ENCODE assay signal across 7 mouse cellular contexts in the genomic region with DNA sequence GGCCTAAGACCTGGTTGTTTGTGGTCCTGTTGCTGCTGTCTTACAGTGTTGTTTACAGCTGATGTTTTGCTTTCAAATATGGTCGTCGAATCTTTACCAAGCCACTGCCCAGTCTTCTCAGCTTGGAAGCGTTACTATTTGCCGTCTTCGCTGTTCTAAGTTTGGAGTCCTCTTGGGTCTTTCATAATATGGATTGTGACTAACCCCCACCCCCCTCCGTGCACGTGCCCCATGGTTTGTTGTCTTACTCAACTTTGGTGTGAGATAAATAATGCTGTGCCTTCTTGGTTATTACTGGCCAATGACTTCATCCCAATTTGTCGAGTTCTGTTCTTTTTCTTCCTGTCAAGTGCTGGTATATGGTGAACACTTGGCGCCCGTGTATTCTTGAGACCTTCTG. TPM values are rescaled to one million over a fixed set of nuclear protein-coding genes. Genes with fewer than 3 reads are reported as not detected.
DNase-seq lines count a peak whose midpoint lies in the region; ATAC-seq and TF ChIP-seq lines count a peak whose summit lies in the region.

No protein-coding gene starts in this region.

- ATAC-seq in forebrain, embryonic 16.5 days = no peak
- no peak for ATAC-seq in liver, embryonic 14.5 days (ENCODE audit: insufficient read depth)
- no peak for ATAC-seq in erythroid progenitor cell, adult 5-6 weeks (replicated peaks; ENCODE audit: low FRiP score, poor library complexity, severe bottlenecking)

- no peak overlapping the region for H3K9ac ChIP-seq in forebrain, embryonic 16.5 days (replicated peaks; ENCODE audit: low read depth, low read length)
- H3K9ac ChIP-seq in liver, embryonic 14.5 days (replicated peaks) = no peak overlapping the region

- H3K27me3 ChIP-seq in forebrain, embryonic 16.5 days (replicated peaks; ENCODE audit: control insufficient read depth, insufficient read depth, low read length) = no peaks in the 10 kb centered on the region
- no peaks in the 10 kb centered on the region for H3K27me3 ChIP-seq in liver, embryonic 14.5 days (ENCODE audit: control insufficient read depth, insufficient read depth, low read length)

- peak overlapping the region; percentile 69 for H3K4me2 ChIP-seq in forebrain, embryonic 16.5 days (ENCODE audit: low read length)
- peak overlapping the region; percentile 84 for H3K4me2 ChIP-seq in liver, embryonic 14.5 days (ENCODE audit: low read depth)

- H3K27ac ChIP-seq in forebrain, embryonic 16.5 days (ENCODE audit: low read length) = no peak overlapping the region
- no peak overlapping the region for H3K27ac ChIP-seq in liver, embryonic 14.5 days

- 85% methylated on average over 10 of the region's 10 CpGs for WGBS in forebrain, embryonic 16.5 days
- WGBS in liver, embryonic 14.5 days (ENCODE audit: insufficient replicate concordance) = 65% methylated on average over 10 of the region's 10 CpGs

- TF ChIP-seq CTCF in liver, embryonic 14.5 days (IDR thresholded peaks at IDR 0.05; ENCODE audit: low read depth) = no peak

- no peak for TF ChIP-seq EP300 in liver, embryonic 14.5 days (IDR thresholded peaks at IDR 0.05; ENCODE audit: low read depth)

- no peaks in the 10 kb centered on the region for H3K36me3 ChIP-seq in forebrain, embryonic 16.5 days (ENCODE audit: control insufficient read depth, insufficient read depth)
- no peaks in the 10 kb centered on the region for H3K36me3 ChIP-seq in liver, embryonic 14.5 days (replicated peaks; ENCODE audit: control insufficient read depth, insufficient read depth, low read depth)

- DNase-seq in thymus, postnatal 14 days = peak; percentile 21
- DNase-seq in thymus, adult 18-20 months = no peak
- DNase-seq in liver, embryonic 14.5 days (ENCODE audit: low read depth in 3 of 3, low spot score in 3 of 3) = no peak
- DNase-seq in spleen, postnatal 14 days (ENCODE audit: low spot score in 2 of 2) = no peak
- DNase-seq in testis, postnatal 10 days (ENCODE audit: low spot score) = no peak

- no peaks in the 10 kb centered on the region for H3K9me3 ChIP-seq in forebrain, embryonic 16.5 days (ENCODE audit: control insufficient read depth, low read length)
- H3K9me3 ChIP-seq in liver, embryonic 14.5 days (ENCODE audit: control insufficient read depth, low read length) = no peaks in the 10 kb centered on the region

- H3K4me1 ChIP-seq in forebrain, embryonic 16.5 days (replicated peaks; ENCODE audit: control insufficient read depth, insufficient read depth, low read length) = peaks cover 5% of the 10 kb centered on the region
- H3K4me1 ChIP-seq in liver, embryonic 14.5 days (replicated peaks; ENCODE audit: control insufficient read depth in 2 of 2, insufficient read depth in 2 of 2, low read length in 1 of 2) = peaks cover 8 to 19% of the 10 kb centered on the region in 2 experiments

- no peak overlapping the region for H3K4me3 ChIP-seq in forebrain, embryonic 16.5 days (replicated peaks; ENCODE audit: low read length)
- H3K4me3 ChIP-seq in liver, embryonic 14.5 days (ENCODE audit: insufficient read depth in 1 of 2, low read depth in 2 of 2, low read length in 2 of 2) = peak overlapping the region in 1 of 2 experiments; percentile 71; a peak in 2 of 4 replicates

RNA-seq across cellular contexts. Expression of a gene that starts 1.1 kb away (rescaled TPM):
- 13.0 and 13.5 TPM in 2 replicates for polyA plus RNA-seq in forebrain, embryonic 16.5 days (2015; fragmentation: Nextera tagmentation; extraction: Ambion mirVana)
- 3.4 and 3.9 TPM in 2 replicates for polyA plus RNA-seq in liver, embryonic 14.5 days (2012; rRNA removed)
- polyA plus RNA-seq in liver, embryonic 14.5 days (2014; fragmentation: Nextera tagmentation; extraction: Ambion mirVana) = 4.0 and 4.6 TPM in 2 replicates
- 4.2 TPM in 1 of 2 replicates, not detected in the other for total RNA-seq in erythroid progenitor cell, adult 5-6 weeks (2015; ENCODE audit: low replicate concordance)
- total RNA-seq in erythroid progenitor cell, adult 5-6 weeks (2017; ENCODE audit: low replicate concordance) = 2.6 TPM in 2 replicates
